Mouse (Mus musculus): ENCODE measurements around the gene Sapcd2. TPM values are rescaled to one million over a fixed set of nuclear protein-coding genes. Genes with fewer than 3 reads are reported as not detected.

Gene Sapcd2
- polyA plus RNA-seq, 1 experiment: 27.3 TPM

DNA sequence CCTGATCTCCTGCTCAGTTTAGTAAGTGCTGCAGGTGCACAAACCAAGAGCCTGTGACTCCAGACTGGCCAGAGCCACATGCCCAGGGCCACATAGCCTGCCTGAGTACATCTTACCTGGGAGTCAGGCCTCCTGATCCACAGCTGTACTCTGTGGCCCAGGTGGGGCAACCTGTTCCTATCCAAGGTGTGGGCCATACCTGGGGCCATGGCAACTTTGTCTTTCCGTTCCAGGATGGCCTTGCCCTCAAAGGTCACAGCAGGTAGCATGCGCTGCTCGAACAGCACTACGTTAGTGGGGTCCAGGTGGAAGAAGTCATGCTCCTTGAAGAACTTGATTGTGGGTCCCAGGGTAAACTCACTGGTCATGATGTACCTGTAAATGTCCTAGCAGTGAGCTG is 7.8 kb upstream of the Sapcd2 start:
- 87% methylated on average over 4 of the region's 4 CpGs for WGBS
- peaks cover 3% of the 10 kb centered on the region for H3K4me1 ChIP-seq (ENCODE audit: control insufficient read depth, insufficient read depth, low read length)
- H3K27ac ChIP-seq (ENCODE audit: control insufficient read depth, insufficient read depth, low read depth, low read length, poor library complexity): no peak overlapping the region
- H3K4me3 ChIP-seq (replicated peaks; ENCODE audit: control insufficient read depth, low read depth, low read length): peak overlapping the region; percentile 83
- TF ChIP-seq POLR2A (IDR thresholded peaks at IDR 0.05; ENCODE audit: borderline replicate concordance, control insufficient read depth, low read depth, low read length) (no peak), CTCF (IDR thresholded peaks at IDR 0.05; ENCODE audit: control insufficient read depth, insufficient read depth, low read length) (no peak)

DNA sequence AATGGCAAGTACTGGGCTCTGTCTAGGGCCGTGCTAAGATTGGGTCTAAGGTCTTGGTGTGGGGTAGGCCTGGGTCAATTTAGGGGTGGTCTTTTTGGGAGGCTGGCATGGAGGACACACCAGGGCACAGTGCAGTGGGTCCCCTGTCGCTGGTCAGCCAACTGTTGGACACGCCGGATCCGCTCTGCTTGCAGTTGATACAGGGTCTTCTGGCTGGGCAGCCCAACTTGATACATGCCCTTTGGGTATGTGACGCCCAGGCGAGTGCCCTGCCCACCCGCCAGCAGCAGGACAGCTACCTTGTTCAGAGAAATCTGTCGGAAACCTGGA is 7.4 kb upstream of the Sapcd2 start:
- WGBS: 24% methylated on average over 9 of the region's 9 CpGs
- TF ChIP-seq POLR2A (IDR thresholded peaks at IDR 0.05; ENCODE audit: borderline replicate concordance, control insufficient read depth, low read depth, low read length) (no peak), CTCF (IDR thresholded peaks at IDR 0.05; ENCODE audit: control insufficient read depth, insufficient read depth, low read length) (no peak)
- Histone ChIP-seq H3K27ac (ENCODE audit: control insufficient read depth, insufficient read depth, low read depth, low read length, poor library complexity) (peak overlapping the region; percentile 96), H3K4me1 (ENCODE audit: control insufficient read depth, insufficient read depth, low read length) (peaks cover 3% of the 10 kb centered on the region), H3K4me3 (replicated peaks; ENCODE audit: control insufficient read depth, low read depth, low read length) (peak overlapping the region; percentile 83)

DNA sequence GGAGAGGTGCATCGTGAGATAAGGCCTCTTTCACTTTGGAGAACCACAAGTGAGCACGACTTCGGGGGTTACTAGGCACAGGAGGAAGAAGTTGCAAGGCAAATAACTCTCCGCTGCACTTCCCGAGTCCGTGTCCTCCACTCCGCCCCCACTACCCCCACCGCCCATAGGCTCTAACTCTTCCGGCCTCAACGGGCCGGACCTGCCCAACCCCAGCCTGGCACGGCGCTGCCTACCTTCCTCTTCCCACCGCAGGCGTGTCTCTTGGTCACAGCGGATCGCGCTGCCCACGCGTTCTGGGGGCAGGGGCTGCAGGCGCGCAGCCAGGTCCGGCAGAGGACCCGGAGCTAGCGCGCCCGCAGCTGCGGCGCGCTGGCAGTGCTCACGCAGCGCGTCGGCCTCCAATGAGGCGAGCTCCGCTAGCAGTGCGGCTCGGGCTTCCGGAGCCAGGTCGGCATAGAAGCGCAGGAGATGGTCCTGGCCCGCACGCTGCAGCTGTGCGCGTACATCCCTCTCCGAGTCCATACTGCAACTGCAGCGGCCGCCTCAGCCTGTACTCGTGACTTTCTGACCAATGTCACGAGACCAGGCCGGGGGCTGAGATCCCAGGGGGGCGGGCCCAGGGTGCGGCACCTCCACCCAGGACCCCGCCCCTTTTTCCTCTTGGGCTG is 6.9 kb upstream of the Sapcd2 start, which contains the start of gene Uap1l1:
Uap1l1 (minus strand) TSS at position 592 of the 671 bp plus-strand sequence.
- Histone ChIP-seq H3K4me1 (ENCODE audit: control insufficient read depth, insufficient read depth, low read length) (peaks cover 3% of the 10 kb centered on the region), H3K4me3 (replicated peaks; ENCODE audit: control insufficient read depth, low read depth, low read length) (peak within 1 kb of the TSS; percentile 83), H3K27ac (ENCODE audit: control insufficient read depth, insufficient read depth, low read depth, low read length, poor library complexity) (peak within 1 kb of the TSS; percentile 96)
- TF ChIP-seq POLR2A (IDR thresholded peaks at IDR 0.05; ENCODE audit: borderline replicate concordance, control insufficient read depth, low read depth, low read length) (peak; percentile 83; the same call in 1 of the 2 replicates), CTCF (IDR thresholded peaks at IDR 0.05; ENCODE audit: control insufficient read depth, insufficient read depth, low read length) (no peak)
- under 1% methylated on average over 54 of the region's 54 CpGs for WGBS

DNA sequence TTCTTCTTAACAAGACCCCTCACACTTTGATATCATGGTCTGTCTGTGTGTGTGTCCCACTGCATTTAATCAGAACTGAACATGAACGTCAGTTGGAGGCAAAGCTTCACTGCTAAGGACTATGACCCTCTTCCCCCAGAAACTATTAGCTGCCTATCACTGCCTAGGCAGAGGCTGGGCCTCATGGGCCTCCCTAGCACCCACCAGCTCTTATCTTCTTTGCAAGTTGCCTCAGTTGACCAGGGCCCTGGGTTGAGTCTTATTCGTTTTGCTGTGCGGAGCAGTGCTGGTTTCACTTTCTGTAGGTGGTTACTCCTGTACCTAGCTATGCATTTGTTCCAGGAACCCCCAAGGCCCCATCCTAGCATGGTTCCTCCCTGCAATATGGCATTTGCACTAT is 2.1 kb upstream of the Sapcd2 start:
- Histone ChIP-seq H3K4me1 (ENCODE audit: control insufficient read depth, insufficient read depth, low read length) (peaks cover 3% of the 10 kb centered on the region), H3K27ac (ENCODE audit: control insufficient read depth, insufficient read depth, low read depth, low read length, poor library complexity) (no peak overlapping the region), H3K4me3 (replicated peaks; ENCODE audit: control insufficient read depth, low read depth, low read length) (no peak overlapping the region)
- TF ChIP-seq POLR2A (IDR thresholded peaks at IDR 0.05; ENCODE audit: borderline replicate concordance, control insufficient read depth, low read depth, low read length) (no peak), CTCF (IDR thresholded peaks at IDR 0.05; ENCODE audit: control insufficient read depth, insufficient read depth, low read length) (no peak)
- WGBS: 71% methylated on average over 3 of the region's 3 CpGs

DNA sequence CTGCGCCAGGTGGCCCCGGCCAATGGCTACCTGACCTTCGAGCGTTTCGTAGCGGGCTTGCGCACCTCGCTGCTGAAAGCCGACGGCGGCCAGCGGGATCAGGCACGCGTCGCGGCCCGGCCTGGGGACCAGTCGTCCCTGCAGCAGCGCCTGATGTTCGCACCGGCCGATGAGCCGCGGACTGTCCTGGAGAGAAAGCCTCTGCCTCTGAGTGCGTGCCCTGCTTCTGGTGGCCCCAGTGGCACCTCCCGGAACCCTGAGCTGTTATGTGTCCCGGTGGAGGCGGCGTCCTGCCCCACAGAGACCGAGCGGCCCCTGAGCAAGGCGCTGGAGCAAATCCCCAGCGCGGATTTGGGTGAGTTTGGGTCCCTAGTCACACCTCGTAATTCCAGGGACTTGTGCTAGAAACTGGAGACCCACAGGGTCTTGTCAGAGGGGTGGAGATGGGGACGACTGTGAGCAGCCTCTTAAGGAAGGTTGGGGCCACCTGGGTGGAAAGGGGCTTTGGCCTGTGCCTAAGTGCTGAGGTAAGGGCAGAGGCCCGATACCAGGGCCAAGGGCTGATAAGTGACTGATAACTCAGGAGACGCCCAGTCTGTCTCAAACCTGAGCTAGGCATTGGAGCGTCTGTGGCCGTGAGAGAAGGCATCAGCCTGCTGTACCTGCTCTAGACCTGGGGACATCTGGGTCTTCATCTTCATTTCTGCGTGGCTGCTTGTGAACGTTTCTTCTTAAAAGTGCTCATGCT is 697 bp downstream of the Sapcd2 start:
- no peak for TF ChIP-seq CTCF (IDR thresholded peaks at IDR 0.05; ENCODE audit: control insufficient read depth, insufficient read depth, low read length)
- H3K4me1 ChIP-seq (ENCODE audit: control insufficient read depth, insufficient read depth, low read length): peaks cover 3% of the 10 kb centered on the region
- H3K4me3 ChIP-seq (replicated peaks; ENCODE audit: control insufficient read depth, low read depth, low read length): peak overlapping the region; percentile 61
- peak overlapping the region; percentile 50 for H3K27ac ChIP-seq (ENCODE audit: control insufficient read depth, insufficient read depth, low read depth, low read length, poor library complexity)
- WGBS: 3% methylated on average over 42 of the region's 42 CpGs

DNA sequence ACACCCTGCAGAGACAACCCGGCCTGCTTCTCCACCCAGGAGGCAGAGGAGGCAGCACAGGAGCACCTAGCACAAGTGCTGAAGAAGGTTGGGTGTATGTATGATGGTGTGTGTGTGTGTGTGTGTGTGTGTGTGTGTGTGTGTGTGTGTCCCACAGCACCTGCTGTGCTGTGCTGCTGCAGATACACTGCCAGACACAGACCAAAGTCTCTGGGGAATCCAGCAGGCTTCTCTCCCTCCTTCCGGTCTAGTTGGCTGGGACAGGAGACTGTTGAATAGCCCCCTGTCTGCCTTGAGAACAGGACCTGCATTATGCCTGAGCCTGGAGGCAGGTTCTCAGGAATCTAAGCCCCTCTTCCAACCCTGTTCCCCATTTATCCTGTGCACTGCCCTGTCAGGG is 1.3 kb downstream of the Sapcd2 start:
- no peak overlapping the region for H3K27ac ChIP-seq (ENCODE audit: control insufficient read depth, insufficient read depth, low read depth, low read length, poor library complexity)
- 46% methylated on average over 2 of the region's 2 CpGs for WGBS
- H3K4me3 ChIP-seq (replicated peaks; ENCODE audit: control insufficient read depth, low read depth, low read length): peak overlapping the region; percentile 61
- TF ChIP-seq POLR2A (IDR thresholded peaks at IDR 0.05; ENCODE audit: borderline replicate concordance, control insufficient read depth, low read depth, low read length) (no peak), CTCF (IDR thresholded peaks at IDR 0.05; ENCODE audit: control insufficient read depth, insufficient read depth, low read length) (no peak)
- peaks cover 3% of the 10 kb centered on the region for H3K4me1 ChIP-seq (ENCODE audit: control insufficient read depth, insufficient read depth, low read length)

DNA sequence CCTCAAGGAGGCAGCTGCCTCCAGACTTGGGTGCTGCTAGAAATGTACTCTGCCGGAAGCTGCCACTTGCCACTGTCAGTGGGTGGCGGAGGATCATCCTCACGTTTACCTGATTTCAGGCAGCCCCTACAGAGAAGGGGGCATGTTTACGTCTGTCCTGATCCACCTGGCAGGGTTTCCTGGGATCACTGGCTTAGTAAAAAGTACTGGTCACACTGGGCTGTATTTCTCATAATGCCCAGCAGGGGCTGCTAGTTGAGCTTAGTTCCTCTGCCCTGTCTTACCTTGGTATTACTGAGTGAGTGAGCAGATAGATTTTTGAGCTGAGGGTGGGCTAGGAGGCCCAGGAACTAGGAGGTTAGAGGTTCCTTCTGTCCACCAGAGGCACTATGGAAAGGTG is 4.5 kb downstream of the Sapcd2 start:
- Histone ChIP-seq H3K4me3 (replicated peaks; ENCODE audit: control insufficient read depth, low read depth, low read length) (no peak overlapping the region), H3K4me1 (ENCODE audit: control insufficient read depth, insufficient read depth, low read length) (peaks cover 3% of the 10 kb centered on the region), H3K27ac (ENCODE audit: control insufficient read depth, insufficient read depth, low read depth, low read length, poor library complexity) (no peak overlapping the region)
- TF ChIP-seq CTCF (IDR thresholded peaks at IDR 0.05; ENCODE audit: control insufficient read depth, insufficient read depth, low read length): no peak
- TF ChIP-seq POLR2A (IDR thresholded peaks at IDR 0.05; ENCODE audit: borderline replicate concordance, control insufficient read depth, low read depth, low read length): no peak
- 70% methylated on average over 4 of the region's 4 CpGs for WGBS

DNA sequence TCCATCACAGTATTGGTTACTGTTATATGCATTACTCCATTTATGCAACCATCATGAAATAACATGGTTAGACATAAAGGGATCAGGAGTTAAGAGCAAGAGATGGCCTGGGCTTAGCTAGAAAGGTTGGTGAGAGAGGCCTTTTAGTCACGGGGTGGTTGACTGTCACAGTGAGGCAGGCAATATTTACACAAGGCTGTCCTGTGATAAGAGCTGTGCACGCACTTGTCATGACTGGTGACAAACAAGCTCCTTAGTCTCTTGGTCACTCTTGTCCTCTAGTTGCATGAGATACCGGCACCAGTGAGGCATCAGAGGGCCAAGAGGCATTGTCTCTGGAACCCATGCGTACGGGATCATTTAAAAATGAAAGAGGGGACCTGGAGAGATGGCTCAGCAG is 12.4 kb downstream of the Sapcd2 start:
- 81% methylated on average over 5 of the region's 5 CpGs for WGBS
- Histone ChIP-seq H3K4me1 (ENCODE audit: control insufficient read depth, insufficient read depth, low read length) (no peaks in the 10 kb centered on the region; the same call in 1 of the 2 replicates), H3K4me3 (replicated peaks; ENCODE audit: control insufficient read depth, low read depth, low read length) (no peak overlapping the region), H3K27ac (ENCODE audit: control insufficient read depth, insufficient read depth, low read depth, low read length, poor library complexity) (no peak overlapping the region)
- TF ChIP-seq POLR2A (IDR thresholded peaks at IDR 0.05; ENCODE audit: borderline replicate concordance, control insufficient read depth, low read depth, low read length) (no peak), CTCF (IDR thresholded peaks at IDR 0.05; ENCODE audit: control insufficient read depth, insufficient read depth, low read length) (no peak)
